Mouse (Mus musculus) CD8-positive naive resting alpha-beta T cell, adult 2 months (primary cell): ENCODE measurements around the gene Gm49425.
"Not testable (repeated sequence)": the region's sequence is repeated elsewhere in the genome, so short reads cannot be mapped to it uniquely, and the experiment has no call there.

Experiments used
- DNase-seq, 2 experiments: peaks; one replicate each; pipeline ENCODE4 v3.0.0; 2022; ENCODE audit warnings: low read depth in 2 of 2, low spot score in 2 of 2

Gm49425 gene

DNA sequence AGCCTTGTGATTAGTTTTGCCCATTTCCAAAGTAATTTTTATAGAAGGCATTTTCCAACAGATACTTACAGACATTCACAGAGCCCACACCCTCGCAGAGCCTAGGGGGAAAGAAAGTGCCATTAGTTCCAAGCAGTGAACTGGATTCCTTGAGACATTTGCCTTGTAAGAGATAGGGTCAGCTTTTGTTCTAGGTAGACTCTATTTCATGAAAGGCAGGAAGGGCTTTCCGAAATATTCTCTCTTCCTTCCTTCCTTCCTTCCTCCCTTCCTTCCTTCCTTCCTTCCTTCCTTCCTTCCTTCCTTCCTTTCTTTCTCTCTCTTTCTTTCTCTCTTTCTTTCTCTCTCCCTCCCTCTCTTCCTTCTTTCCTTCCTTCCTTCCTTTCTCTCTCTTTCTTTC, at the start of gene Gm49425:
TSS of gene Gm49425 (minus strand) at position 101 of the 400 bp plus-strand sequence.
- not testable (repeated sequence) for DNase-seq

DNA sequence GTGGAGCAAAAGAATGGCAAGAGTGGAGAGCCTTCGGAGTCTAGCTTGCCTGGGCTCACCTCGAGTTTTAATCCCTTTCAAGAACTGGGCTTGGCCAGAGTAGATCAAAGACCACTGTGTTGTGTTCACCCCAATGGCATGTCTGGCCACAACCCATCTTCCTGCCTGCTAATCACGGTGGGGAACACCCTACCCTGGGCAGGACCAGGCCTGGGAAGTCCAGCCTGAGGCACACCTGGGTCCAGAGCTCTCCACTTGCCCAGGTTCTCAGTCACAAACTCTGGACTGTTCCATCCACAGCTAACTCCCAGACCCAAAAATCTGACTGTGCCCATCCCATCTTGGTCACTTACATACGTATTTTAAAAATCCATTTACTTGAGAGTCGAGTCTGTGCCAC, 45.8 kb upstream of the Gm49425 start, which contains the start of gene Krt90:
TSS of gene Krt90 (minus strand) at position 101 of the 400 bp plus-strand sequence.
- no peak for DNase-seq

DNA sequence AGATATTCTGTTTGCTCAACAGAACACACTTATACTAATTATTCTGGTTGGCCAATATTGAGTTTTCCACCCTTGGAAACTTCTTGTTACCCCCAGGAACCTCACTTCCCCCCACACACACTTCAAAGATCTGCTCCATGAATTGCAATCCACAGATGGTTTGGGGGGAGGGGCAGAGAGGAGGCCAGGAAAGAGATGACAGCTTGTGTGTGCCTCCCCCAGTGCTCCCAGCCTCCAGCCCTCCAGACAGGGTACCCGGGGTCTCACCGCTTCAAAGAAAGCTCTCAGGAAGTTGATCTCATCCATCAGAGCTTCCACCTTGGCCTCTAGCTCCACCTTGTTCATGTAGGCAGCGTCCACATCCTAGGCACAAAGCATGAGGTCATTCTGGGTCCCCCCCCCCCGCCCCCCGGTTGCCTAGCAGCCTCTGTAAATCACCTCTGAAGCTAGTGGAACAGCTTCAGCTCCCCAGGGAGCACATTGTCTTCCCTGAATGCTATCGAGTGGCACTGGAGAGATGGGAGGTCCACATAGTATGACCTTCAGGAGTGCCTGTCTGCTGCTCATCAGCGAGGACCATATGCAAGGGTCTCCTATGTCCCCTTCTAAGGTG, 41.1 kb upstream of the Gm49425 start:
- DNase-seq: no peak

DNA sequence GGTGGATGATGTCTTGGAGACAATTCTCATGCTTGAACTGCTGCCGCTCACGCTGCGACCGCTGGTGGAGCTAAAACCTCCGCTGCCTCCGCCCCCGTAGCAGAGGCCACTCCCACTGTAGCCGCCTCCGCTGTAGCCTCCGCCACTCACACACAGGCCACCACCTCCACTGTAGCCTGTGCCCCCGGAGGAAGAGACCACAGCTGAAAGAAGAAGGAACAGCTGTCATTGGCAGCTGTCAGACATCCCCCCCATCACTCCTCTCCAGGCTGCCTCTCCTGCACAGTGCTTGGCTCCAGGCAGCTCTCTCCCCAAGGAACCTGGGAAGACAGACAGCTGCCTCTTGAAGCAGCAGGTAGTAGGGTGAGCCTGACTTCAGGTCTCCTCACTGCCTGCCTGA, 36.1 kb upstream of the Gm49425 start:
- no peak for DNase-seq

DNA sequence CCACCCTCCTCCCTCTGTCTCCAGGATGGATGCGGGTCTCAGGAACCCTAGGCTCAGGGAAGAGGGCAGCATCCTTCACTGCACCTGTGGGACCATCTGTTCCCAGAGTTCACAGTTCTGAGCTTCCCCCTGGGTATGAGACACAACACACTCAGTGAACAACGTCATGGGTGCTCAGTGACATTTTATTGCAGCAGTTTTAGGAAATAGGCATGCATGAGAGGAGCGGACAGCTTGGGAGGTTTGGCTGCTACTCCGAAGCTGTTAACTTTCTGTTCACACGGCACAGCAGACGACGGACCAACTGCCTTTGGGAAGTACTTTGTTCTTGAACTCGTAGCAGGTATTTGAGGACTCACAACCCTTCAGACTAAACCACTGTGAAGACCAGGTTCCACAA, 35.1 kb upstream of the Gm49425 start:
- no peak for DNase-seq

DNA sequence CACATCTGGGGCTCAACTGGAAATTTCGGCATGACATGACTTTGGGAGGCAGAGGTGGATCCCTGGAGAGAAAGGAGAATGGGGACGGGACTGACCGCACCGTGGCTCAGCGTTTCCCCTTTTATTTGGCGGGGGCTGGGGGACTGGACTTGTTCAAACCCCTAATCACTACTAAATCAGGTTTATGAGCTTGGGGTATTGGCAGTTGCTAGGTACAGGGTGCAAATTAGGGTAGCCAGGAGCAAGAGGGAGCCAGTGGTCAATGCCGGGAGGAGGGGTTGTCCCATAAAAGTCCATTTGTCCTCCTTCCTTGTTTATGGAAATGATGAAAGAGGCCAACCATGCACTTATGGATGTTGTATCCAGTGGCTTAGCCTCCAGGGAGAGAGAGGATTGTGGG, 33.5 kb upstream of the Gm49425 start, which contains the start of gene Krt82:
TSS of gene Krt82 (minus strand) at position 101 of the 400 bp plus-strand sequence.
- no peak for DNase-seq

DNA sequence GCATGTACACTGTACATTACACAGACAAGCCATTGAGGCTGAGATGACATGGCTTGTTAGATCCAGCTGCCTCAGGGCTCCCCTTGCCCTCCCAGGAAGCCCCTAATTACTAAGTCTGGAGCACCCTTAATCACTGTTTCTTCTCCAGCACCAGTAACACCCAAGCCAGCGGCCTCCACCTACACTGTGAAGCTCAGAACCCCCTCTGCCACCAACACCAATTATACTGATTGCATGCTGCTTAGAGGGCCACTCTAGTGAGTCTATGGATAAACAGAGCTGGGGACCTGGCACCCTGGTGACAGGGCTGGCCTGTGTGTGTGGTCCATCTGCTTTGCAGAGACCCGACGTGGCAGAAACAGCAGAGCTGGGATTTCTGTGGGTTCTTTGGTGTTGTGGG, 27.4 kb upstream of the Gm49425 start:
- no peak for DNase-seq

DNA sequence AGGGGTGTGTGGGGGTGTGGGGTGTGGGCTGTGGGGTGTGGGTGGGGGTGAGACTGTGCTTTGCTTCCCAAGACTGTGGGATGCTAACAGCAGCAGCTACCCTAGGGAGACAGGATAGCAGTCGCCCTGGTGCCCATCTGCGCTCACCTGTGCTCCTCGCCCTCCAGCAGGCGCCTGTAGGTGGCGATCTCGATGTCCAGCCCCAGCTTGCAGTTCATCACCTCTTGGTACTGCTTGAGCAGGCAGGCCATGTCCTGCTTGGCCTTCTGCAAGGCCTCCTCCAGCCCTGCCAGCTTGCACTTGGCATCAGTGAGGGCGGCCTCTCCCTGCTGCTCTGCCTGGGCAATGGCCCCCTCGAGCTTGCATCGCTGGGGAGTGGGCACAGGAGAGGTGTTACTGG, 25.5 kb upstream of the Gm49425 start:
- no peak for DNase-seq

DNA sequence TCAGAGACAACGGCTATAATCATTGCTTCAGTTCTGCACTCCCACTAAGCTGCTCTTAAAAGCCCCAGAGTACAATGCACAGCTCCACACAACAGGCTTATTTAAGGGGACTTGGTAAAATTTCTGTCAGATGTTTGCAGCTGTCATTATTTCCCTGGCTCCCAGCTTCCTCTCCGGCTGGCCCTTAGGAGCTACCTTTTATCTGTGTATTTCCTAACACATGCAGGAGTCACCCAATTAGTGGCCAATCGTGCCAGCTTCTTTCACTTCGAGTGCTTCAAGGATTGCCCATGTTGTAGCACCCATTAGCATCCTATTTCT, 21.5 kb upstream of the Gm49425 start:
- no peak for DNase-seq

DNA sequence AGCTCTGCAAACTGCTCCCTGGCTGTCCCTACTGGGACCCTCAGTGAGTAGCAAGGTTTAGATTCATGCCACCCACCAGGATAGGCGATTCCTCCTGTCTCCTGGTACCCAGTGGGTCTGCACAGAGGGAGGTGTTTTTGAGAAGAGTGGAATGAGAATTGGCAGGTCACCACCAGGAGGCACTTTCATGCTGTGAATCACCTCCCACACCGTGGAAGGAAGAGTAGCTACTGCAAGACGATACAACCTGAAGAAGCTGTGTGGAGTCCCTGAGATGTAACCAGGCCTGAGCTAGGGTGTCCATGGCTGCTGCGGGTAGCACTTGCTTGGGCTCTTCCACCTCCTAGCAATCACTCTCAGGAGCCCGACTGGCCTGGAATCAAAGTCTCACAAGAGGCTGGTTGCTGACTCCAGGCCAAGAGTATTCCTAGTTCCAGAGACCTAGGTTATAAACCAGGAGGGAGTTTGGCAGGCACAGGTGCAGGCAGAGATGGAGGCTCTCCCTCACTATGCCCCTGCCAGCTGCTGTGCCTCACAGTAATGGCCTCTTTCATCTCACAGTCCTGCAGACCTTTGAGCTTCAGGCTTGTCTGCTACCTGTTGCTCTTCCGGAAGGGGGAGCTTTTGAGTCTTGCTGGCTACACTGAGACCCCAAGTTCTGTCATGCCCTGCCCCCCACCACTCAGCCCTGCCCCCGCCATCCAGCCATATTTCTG, 21.0 kb upstream of the Gm49425 start:
- DNase-seq: no peak

DNA sequence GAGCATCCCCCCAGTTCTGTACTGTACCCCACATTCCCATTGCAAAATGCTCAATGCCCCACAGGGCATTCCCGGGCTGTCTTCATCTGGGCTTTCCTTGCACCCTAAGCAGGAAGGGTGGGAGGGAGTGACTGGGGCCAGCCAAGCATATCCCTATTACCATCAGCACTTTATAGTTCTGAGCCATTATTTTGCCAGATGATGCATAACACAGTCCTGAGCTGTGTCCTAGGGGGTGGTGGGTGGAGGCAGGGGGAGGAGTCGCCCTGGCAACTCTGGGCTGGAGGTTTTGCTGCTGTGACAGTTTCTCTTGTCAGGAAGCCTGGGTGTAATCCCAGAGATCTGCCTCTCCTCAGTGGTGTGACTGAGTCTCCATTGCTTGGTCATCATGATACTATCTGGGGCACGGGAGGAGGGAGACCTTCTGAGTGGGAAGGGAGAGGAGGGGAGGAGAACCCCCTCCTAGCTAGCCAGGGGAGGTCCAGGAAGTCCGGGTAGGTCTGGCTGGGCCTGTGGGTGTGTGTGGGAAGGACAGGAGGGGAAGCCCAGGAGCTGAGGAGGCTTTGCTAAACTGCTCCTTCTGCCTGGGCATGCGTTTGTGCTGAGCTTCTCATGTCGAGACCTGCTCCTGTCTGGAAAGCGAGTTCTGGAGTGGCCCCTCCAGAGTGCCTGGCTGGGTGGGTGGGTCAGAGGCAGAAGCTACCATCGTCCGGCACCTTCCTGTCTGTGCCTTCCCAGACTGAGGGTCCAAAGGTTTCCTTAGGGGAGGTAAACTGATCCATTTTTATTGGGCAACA, 19.2 kb upstream of the Gm49425 start:
- DNase-seq: no peak

DNA sequence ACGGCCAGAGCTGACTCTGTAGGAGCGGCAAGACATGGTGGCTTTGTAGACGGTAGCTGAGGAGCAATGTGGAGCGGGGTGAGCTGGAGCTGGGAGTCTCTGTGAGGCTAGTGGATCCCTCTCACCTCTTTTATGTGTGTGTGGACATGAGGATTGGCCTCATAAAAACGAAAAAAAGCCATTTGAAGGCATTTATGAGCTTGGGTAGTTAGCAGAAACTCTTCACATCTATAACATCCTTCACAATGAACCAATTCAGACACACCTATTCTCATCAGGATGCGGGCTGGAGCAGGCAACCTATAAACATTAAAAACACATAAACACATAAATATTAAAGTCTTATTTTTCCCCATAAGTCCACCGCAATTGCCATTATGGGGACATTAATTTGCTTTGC, 15.7 kb upstream of the Gm49425 start, which contains the start of gene Krt84:
TSS of gene Krt84 (minus strand) at position 101 of the 400 bp plus-strand sequence.
- DNase-seq: no peak

DNA sequence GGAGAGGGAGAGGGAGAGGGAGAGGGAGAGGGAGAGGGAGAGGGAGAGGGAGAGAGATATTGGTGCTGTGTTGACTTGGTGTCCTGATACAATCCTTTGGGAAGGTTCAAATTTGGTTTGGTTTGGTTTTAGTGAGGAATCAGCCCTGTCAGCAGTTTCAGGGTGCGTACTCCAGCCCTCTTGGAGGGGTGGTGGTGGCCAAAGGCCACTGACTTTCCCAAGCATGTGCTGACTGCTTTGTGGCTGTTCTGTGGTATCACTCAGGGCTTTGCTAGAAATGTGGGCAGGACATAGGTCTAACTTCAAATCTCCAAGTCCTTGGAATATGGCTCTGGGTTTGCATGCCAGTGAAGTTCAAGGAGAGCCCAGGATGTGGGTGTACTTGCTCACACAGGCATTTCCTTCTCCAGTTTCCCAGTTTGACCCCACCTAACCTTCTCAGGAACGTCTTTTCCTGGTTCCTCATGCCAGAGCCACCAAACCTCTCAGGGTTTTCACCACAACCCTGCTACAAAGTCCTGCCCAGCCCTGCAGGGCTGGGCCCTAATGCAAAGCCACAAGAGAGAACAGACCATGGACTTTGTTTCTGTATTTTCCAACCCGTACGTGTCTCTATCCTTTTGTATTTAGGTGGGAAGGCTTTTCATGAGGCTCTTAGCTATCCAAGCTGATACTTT, 5.6 kb upstream of the Gm49425 start:
- DNase-seq: no peak

DNA sequence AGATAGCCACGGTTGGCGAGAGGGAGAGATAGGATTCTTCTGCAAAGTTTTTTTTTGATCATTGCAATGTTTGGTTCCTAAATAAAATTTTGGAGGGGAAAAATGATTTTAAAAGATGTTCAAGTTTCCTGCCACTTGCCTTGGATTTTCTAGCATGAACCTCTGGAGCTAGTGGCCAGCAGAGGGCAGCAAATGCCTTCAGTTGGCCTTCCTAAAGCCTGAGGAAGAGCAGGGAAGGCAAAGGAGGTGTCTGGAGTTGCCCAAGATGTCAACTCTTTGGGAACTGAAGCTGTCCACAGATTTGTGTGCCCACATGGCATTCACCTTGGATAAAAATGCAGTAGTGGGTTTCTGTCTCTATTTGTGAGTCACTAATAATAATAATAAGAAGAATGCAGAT, 2.7 kb upstream of the Gm49425 start:
- no peak for DNase-seq

DNA sequence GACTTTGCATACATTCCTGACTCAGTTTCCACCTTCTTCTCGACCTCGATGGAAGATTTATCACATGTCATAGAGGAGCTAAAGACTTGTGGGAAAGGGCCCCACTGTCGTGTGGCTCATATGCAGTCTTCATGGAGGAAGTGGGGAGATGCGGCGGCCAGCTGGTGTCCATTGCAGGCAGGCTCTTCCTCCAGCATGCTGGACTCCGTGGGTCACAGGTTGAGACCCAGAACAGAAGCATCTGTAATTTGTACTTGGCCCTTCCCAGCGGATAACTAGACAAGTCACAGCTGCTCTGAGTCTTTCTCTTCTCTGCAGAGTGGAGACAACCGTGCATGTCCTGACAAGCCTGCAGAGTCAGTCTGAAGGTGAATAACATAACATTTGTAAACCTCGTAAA, 8.8 kb downstream of the Gm49425 start:
- DNase-seq: no peak

DNA sequence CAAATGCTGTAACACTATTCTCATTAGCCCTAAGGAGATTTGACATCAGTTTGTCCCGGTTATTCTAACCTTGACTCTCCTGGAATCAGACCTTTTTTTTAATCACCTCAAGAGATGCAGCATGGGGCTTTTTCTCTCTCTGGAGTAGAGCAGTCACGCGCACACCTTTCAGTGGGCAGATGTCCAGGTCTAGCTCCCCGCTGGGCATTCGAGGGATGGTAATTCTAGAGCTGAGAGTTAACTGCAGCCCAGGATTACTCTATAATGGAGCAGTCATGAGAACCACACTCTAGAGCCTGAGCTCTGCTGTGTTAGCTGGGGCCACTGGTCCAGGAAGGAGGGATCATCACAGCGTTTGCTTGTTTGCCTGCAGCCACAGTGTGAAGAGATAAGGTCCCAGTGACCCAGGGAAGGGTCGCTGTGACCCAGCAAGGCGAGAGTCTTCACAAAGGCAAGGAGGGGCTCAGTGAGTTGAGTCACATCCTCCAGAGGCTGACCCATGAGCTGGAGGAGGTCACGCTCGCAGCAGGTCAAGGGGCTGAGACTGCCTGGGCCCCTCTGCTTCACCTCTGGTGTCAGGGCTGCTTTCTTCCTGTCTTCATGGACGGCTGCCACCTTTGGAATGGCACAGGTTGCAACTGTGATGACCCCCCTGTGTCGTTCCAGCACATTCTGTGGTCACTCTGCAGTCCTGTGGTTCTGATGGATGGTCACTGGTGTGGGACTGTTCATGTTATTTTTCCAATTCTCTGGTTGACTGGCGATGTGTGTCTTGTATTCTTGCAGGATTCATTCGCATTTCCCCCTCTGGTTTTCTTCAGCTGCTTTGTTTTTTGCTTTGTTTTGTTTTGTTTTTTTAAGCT, 9.9 kb downstream of the Gm49425 start:
- no peak for DNase-seq

DNA sequence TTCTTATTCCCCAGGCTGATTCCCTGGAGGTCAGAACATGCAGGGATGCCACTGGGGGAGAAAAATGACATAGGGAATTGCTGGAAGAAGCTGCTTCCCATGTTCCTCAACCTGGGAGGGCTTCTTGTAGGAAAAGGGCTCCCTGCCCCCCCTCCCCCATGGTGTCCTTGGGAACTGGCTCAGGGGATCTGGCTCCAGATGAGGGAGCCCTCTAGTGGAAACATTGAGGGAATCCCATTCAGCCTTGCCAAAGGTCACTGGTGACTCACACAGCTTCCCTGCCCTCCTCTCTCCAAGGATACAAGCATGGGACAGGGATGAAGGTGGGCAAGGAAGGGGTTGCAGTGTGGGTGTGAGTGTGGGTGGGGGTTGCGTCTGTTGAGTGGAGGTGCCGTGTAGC, 19.9 kb downstream of the Gm49425 start:
- DNase-seq: no peak

DNA sequence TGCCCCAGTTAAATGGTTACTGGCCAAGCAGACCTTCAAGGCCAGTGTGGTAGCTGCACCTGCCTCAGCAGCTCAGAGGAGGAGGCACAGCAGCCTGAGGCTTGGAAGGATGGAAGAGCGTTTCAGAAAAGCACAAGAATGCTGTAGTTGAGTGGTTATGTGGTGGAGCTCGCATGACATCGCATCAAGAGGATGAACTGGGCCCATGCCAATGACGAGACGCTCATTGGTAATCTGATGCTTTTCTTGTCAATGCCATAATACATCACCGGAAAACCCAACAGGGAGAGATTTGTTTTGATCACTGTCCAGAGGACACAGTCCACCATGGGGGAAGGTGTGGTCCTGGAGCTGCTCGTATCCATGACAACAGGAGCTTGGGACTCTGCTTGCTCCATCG, 21.8 kb downstream of the Gm49425 start:
- no peak for DNase-seq

DNA sequence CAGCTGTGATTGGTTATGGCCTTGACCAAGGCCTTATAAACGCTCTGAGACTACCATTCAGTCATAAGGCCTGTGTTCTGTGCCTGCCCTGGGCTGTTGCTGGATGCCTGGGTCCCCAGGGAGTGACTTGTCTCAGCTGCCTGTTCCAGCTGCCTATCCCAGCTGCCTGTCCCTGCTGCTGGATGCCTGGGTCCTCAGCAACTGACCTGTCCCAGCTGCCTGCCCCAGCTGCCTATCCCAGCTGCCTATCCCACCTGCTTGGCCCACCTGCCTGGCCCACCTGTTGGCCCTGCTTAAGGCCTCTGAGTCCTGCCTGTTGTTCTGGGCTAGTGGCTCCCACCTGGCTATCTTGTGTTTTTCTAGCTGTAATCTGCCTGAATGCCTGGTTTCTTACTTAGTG, 22.9 kb downstream of the Gm49425 start:
- DNase-seq: no peak

DNA sequence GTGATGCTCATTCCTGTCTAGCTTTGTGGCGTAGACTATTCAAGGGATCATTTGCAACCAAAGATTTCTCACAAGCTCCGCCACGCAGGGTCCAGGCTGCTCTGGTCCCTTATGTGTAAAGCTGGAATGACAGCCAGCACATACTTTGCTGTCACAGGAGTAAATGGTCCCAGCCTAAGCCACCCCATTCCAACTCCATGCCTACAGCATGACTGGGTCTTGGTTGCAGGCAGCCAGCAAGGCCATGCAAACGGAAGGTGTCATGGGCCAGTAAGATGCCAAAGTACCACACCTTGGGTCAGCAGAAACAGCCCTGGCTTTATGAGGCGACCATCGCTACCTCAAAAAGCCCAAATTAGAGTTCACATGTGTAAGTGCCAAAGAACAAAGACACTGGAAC, 23.3 kb downstream of the Gm49425 start:
- DNase-seq: no peak

DNA sequence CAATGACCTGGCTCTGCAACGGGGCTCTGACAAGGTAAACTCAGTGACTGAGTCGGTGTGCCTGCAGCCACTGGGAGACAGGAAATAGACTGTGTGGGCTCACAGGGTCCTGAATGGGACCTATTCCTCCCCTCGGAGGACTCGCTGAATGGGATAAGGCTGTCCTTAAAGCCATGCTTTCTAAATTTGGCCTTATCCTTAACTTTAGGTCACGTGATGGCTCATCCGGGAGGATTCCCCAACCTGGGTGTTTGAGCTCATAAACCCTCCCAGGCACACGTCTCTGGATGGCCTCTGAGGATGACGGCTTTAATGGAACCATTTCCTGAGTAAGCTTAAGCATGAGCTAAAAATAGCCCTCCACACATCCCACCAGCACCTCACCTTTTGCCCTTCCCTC, 24.3 kb downstream of the Gm49425 start:
- DNase-seq: no peak
